Mouse (Mus musculus): ENCODE results near the gene Otud7b. TPM values are rescaled to one million over a fixed set of nuclear protein-coding genes. Genes with fewer than 3 reads are reported as not detected.
"Not testable (repeated sequence)": the region's sequence is repeated elsewhere in the genome, so short reads cannot be mapped to it uniquely, and the experiment has no call there.

The Otud7b gene
- total RNA-seq, 2 experiments from 2014 or later = 30.1 to 33.4 TPM

GRCm38 (mm10) chr3:96180727-96181477 lies 76.6 kb downstream of the Otud7b start, which contains the start of gene Sv2a:
TSS of gene Sv2a (plus strand) at chr3:96181151.
- no peak for TF ChIP-seq CTCF (conservative IDR thresholded peaks at IDR 0.05)
- Histone ChIP-seq H3K27ac (peak within 1 kb of the TSS; percentile 97), H3K4me3 (peak within 1 kb of the TSS; percentile 82)
- DNase-seq (ENCODE audit: low spot score in 2 of 2) = peak; percentile 69 to 80

DNA sequence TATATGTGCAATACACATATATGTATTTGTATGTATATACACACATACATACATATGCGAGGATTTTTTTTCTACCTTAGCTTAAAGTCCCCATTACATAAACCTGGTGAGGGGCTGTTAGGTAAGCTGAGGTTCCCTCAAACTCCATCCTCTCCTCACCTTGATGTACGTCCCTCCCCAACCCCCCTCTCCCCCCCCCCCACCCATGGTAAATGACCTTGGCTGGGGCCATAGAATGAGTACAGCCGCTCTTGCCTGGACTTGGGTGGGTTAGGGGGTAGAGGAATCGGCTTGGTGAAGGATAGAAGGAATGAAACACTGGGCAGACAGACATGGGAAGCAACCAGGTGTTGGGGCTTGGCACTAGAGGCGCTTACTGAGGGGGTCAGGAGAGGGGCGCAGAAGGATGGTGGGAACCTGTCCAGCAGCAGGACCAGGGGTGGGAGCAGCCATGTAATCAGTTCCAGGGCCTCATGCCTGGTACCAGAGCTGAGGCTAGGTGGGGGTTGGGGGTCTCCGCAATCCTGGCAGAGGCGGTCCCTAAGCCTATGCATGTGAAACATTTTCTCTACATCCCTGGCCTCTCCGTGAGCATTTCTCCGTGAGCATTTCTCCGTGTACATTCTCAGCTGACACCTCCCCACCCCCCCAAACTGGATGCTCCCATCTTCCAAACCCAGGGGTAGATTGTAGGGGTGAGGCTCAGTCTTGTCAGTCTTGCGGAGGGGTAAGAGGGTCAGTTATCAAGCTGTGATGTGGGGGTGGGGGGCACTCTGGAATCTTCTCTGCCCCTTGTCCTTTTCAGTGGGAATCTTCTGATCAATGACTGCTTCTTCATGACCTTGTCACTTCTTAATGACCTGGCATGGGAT lies 77.4 kb downstream of the Otud7b start:
- H3K4me3 ChIP-seq = peak overlapping the region; percentile 82
- DNase-seq (ENCODE audit: low spot score in 2 of 2) = no peak
- H3K27ac ChIP-seq = peak overlapping the region; percentile 97
- no peak for TF ChIP-seq CTCF (conservative IDR thresholded peaks at IDR 0.05)

DNA sequence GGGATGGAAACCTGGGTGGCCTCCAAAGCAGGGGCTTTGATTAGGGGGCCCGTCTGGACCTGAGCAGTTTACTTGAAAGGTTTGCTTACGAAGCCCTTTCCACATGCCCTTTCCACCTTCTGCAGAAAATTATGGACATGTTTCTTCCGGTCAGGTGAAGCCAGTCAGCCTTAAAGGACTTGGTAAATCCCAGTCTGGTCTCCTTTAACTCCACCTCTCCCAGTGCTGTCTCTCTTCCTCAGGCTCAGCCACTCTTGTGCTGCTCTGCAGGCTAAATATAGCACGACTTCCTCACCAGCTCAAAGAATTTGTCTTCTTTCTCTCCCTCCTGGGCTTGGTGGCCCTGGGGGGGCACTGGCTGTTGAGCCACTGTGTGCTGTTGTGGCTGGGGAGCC lies 78.1 kb downstream of the Otud7b start:
- peak overlapping the region; percentile 82 for H3K4me3 ChIP-seq
- TF ChIP-seq CTCF (conservative IDR thresholded peaks at IDR 0.05) = no peak
- H3K27ac ChIP-seq = peak overlapping the region; percentile 97
- DNase-seq (ENCODE audit: low spot score in 2 of 2) = no peak

GRCm38 (mm10) chr3:96192977-96193376 lies 88.7 kb downstream of the Otud7b start:
- DNase-seq (ENCODE audit: low spot score in 2 of 2) = no peak
- no peak for TF ChIP-seq CTCF (conservative IDR thresholded peaks at IDR 0.05)
- no peak overlapping the region for H3K4me3 ChIP-seq
- H3K27ac ChIP-seq = no peak overlapping the region

- Histone ChIP-seq H3K27ac (no peak overlapping the region), H3K4me3 (no peak overlapping the region)
- no peak for DNase-seq (ENCODE audit: low spot score in 2 of 2)
- no peak for TF ChIP-seq CTCF (conservative IDR thresholded peaks at IDR 0.05)
These were observed 90.6 kb downstream of the Otud7b start for GRCm38 (mm10) chr3:96194966-96195365.

GRCm38 (mm10) chr3:96195616-96196313 lies 91.4 kb downstream of the Otud7b start:
- Histone ChIP-seq H3K4me3 (no peak overlapping the region; the same call in 1 of the 2 replicates), H3K27ac (peak overlapping the region; percentile 93)
- DNase-seq (ENCODE audit: low spot score in 2 of 2) = no peak
- TF ChIP-seq CTCF (conservative IDR thresholded peaks at IDR 0.05) = peak; percentile 67

GRCm38 (mm10) chr3:96196437-96197128 lies 92.3 kb downstream of the Otud7b start:
- DNase-seq (ENCODE audit: low spot score in 2 of 2) = no peak
- peak overlapping the region; percentile 80 for H3K4me3 ChIP-seq
- no peak for TF ChIP-seq CTCF (conservative IDR thresholded peaks at IDR 0.05)
- peak overlapping the region; percentile 93 for H3K27ac ChIP-seq

DNA sequence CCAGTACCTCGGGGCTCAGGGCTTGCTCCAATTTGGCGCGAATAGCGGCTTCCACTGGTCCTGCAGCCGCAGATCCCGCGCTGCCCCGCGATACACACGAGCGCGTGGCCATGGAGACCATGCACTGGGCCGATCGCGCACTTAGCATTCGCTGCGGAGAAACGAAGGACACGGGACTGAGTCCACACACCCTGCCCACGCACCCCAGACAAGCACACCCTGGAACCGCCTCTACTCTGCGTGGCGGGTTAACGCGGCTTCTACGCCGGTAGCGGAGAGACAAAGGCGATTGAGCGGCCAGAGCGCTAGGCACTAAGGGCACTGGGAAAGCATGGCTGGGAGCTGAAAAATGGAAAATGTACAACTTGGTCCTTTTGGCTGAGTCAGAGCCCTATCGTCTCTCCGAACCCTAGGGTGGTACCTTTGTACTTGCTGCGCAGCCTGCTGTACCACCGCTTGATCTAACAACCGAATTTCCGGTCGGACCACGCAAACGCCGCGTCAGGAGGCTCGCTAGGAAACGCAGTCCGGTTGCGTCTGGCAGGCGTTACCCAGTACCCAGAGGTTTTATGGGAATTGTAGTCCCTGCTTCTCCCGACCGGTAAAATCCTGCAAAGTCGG lies 92.9 kb downstream of the Otud7b start:
- Histone ChIP-seq H3K27ac (peak overlapping the region; percentile 93), H3K4me3 (peak overlapping the region; percentile 80)
- peak; percentile 50 for TF ChIP-seq CTCF (conservative IDR thresholded peaks at IDR 0.05)
- peak; percentile 91 to 96 for DNase-seq (ENCODE audit: low spot score in 2 of 2)

GRCm38 (mm10) chr3:96198181-96198580 lies 93.9 kb downstream of the Otud7b start:
- no peak for TF ChIP-seq CTCF (conservative IDR thresholded peaks at IDR 0.05)
- H3K27ac ChIP-seq = peak overlapping the region; percentile 93; the same call in 1 of the 2 replicates
- DNase-seq (ENCODE audit: low spot score in 2 of 2) = no peak
- peak overlapping the region; percentile 80 for H3K4me3 ChIP-seq

DNA sequence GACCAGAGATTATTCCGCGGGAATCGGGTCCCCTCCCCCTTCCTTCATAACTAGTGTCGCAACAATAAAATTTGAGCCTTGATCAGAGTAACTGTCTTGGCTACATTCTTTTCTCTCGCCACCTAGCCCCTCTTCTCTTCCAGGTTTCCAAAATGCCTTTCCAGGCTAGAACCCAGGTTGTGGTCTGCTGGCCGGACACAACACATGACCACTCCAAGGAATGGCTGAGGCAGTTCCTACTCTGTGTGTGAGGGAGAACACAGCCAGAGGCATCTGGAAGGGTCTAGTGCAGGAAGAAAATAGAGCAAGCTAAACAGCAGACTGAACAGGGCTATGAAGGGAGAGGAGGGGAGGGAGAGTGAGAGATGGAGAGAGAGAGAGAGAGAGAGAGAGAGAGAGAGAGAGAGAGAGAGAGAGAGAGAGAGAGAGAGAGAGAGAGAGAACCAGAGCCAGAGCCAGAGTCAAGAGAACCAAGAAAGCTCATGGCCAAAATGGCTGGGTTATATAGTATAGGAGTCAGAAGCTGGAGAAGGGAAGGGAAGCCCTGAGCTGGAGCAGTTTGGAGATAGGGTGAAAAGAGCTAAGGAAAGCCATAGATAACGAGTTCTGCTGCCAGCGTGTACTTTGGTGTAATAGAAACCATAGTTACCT lies 94.4 kb downstream of the Otud7b start:
- not testable (repeated sequence) for DNase-seq (ENCODE audit: low spot score in 2 of 2); H3K4me3 ChIP-seq; H3K27ac ChIP-seq

- TF ChIP-seq CTCF (conservative IDR thresholded peaks at IDR 0.05) = no peak
- Histone ChIP-seq H3K4me3 (no peak overlapping the region), H3K27ac (no peak overlapping the region)
- no peak for DNase-seq (ENCODE audit: low spot score in 2 of 2)
These were observed 95.4 kb downstream of the Otud7b start for GRCm38 (mm10) chr3:96199731-96200130.

Measured in layer of hippocampus, adult 2 months (tissue).